16 mouse cellular contexts compared by ENCODE assay signal in the genomic region with DNA sequence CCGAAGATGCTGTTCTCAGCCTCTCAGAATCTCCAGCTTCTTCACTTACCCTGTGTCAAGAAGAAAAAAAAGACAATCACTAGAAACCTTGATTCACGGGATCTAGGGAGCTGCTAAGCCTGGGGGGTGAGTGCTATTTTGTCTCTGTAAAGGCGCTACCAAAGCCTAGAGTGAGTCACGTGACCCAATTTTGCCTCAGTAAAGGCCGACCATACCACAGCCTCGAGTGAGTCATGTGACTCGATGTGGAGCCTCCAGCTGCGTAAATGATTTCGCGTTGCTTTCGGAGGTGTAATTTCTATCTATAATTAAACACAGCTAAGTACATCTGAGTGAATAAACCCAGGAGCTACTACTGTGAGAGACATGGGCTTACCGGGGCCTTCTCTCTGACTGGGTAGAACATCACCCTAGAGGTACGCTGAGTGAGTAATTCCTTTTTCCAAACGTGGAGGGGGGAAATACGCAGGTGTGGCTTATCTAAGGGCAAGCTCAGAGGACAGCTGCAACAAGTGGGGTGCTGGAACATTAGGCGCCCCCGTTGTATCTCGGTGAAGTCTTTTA.
DNase-seq lines count a peak whose midpoint lies in the region; ATAC-seq lines count a peak whose summit lies in the region.
"Had no signal": no experiment of that assay in that cellular context is flagged by ENCODE, and none has a peak within 500 bp of the region (broad histone marks: within the 10 kb centered on the region; RNA-seq: fewer than 3 reads in every experiment).

No protein-coding gene starts in this region.

- H3K4me2 ChIP-seq in midbrain, embryonic 14.5 days (ENCODE audit: low read length), result no peak overlapping the region
- no peak overlapping the region for H3K4me2 ChIP-seq in midbrain, embryonic 13.5 days (replicated peaks)
- H3K4me2 ChIP-seq in forebrain, embryonic 16.5 days (ENCODE audit: low read length), result no peak overlapping the region
- H3K4me2 ChIP-seq: embryonic facial prominence, embryonic 15.5 days; heart, embryonic 13.5 days; limb, embryonic 12.5 days had no signal

- no peaks in the 10 kb centered on the region for H3K36me3 ChIP-seq in midbrain, embryonic 14.5 days (ENCODE audit: control insufficient read depth, insufficient read depth, low read length)
- no peaks in the 10 kb centered on the region for H3K36me3 ChIP-seq in midbrain, embryonic 13.5 days
- H3K36me3 ChIP-seq in forebrain, embryonic 16.5 days (ENCODE audit: control insufficient read depth, insufficient read depth), result no peaks in the 10 kb centered on the region
- H3K36me3 ChIP-seq: embryonic facial prominence, embryonic 15.5 days; limb, embryonic 12.5 days had no signal

- no peak overlapping the region for H3K4me3 ChIP-seq in midbrain, embryonic 14.5 days (replicated peaks; ENCODE audit: low read depth, low read length)
- H3K4me3 ChIP-seq in midbrain, embryonic 13.5 days (replicated peaks), result no peak overlapping the region
- no peak overlapping the region for H3K4me3 ChIP-seq in forebrain, embryonic 16.5 days (replicated peaks; ENCODE audit: low read length)
- H3K4me3 ChIP-seq: embryonic facial prominence, embryonic 15.5 days; heart, embryonic 13.5 days; limb, embryonic 12.5 days had no signal

- no peak for ATAC-seq in midbrain, embryonic 14.5 days (ENCODE audit: low FRiP score, low TSS enrichment)
- no peak for ATAC-seq in midbrain, embryonic 13.5 days
- ATAC-seq in forebrain, embryonic 16.5 days, result peak; percentile 68; the same call in 1 of the 2 replicates
- ATAC-seq: CD4-positive, CD25-positive, alpha-beta regulatory T cell, adult 4 months; liver, postnatal 0 days had no signal

- DNase-seq in midbrain, embryonic 14.5 days, result peak; percentile 43
- peak; percentile 71 to 76 for DNase-seq in left cerebral cortex, adult 9 months (ENCODE audit: low spot score in 2 of 2)
- DNase-seq in right cerebral cortex, postnatal 25 days, result peak; percentile 66
- DNase-seq in ovary, postnatal 36 days (ENCODE audit: low spot score), result no peak
- no peak for DNase-seq in cerebellum, postnatal 10 days
- DNase-seq in adrenal gland, adult 2 months, result no peak
- DNase-seq: gastrocnemius, postnatal 25 days; kidney, postnatal 4 days; liver, postnatal 0 days; thymus, postnatal 14 days had no signal

- no peaks in the 10 kb centered on the region for H3K9me3 ChIP-seq in midbrain, embryonic 14.5 days (ENCODE audit: control insufficient read depth, low read length)
- H3K9me3 ChIP-seq in midbrain, embryonic 13.5 days, result no peaks in the 10 kb centered on the region
- no peaks in the 10 kb centered on the region for H3K9me3 ChIP-seq in forebrain, embryonic 16.5 days (ENCODE audit: control insufficient read depth, low read length)
- H3K9me3 ChIP-seq: embryonic facial prominence, embryonic 15.5 days; heart, embryonic 13.5 days; limb, embryonic 12.5 days had no signal

- H3K27me3 ChIP-seq in midbrain, embryonic 14.5 days (ENCODE audit: control insufficient read depth, insufficient read depth, low read length), result no peaks in the 10 kb centered on the region
- no peaks in the 10 kb centered on the region for H3K27me3 ChIP-seq in midbrain, embryonic 13.5 days
- no peaks in the 10 kb centered on the region for H3K27me3 ChIP-seq in forebrain, embryonic 16.5 days (replicated peaks; ENCODE audit: control insufficient read depth, insufficient read depth, low read length)
- H3K27me3 ChIP-seq: embryonic facial prominence, embryonic 15.5 days; heart, embryonic 13.5 days; limb, embryonic 12.5 days had no signal

- peaks cover 7% of the 10 kb centered on the region; the same call in 1 of the 2 replicates for H3K4me1 ChIP-seq in midbrain, embryonic 14.5 days (ENCODE audit: control insufficient read depth, insufficient read depth, low read length)
- peaks cover 8% of the 10 kb centered on the region; the same call in 1 of the 2 replicates for H3K4me1 ChIP-seq in midbrain, embryonic 13.5 days (replicated peaks)
- peaks cover 13% of the 10 kb centered on the region for H3K4me1 ChIP-seq in forebrain, embryonic 16.5 days (replicated peaks; ENCODE audit: control insufficient read depth, insufficient read depth, low read length)
- H3K4me1 ChIP-seq: embryonic facial prominence, embryonic 15.5 days; limb, embryonic 12.5 days had no signal

- no peak overlapping the region for H3K9ac ChIP-seq in midbrain, embryonic 14.5 days (replicated peaks; ENCODE audit: low read length)
- no peak overlapping the region for H3K9ac ChIP-seq in midbrain, embryonic 13.5 days (replicated peaks)
- H3K9ac ChIP-seq in forebrain, embryonic 16.5 days (replicated peaks; ENCODE audit: low read depth, low read length), result no peak overlapping the region
- H3K9ac ChIP-seq: embryonic facial prominence, embryonic 15.5 days; heart, embryonic 13.5 days; limb, embryonic 12.5 days; liver, postnatal 0 days had no signal

- H3K27ac ChIP-seq in midbrain, embryonic 14.5 days (replicated peaks; ENCODE audit: low read depth, low read length), result peak overlapping the region; percentile 42
- no peak overlapping the region for H3K27ac ChIP-seq in midbrain, embryonic 13.5 days
- H3K27ac ChIP-seq in forebrain, embryonic 16.5 days (ENCODE audit: low read length), result peak overlapping the region; percentile 36; the same call in 1 of the 2 replicates
- H3K27ac ChIP-seq: embryonic facial prominence, embryonic 15.5 days; heart, embryonic 13.5 days; limb, embryonic 12.5 days had no signal

- WGBS in midbrain, embryonic 14.5 days, result 77% methylated on average over 18 of the region's 18 CpGs
- WGBS in midbrain, embryonic 13.5 days, result 82% methylated on average over 18 of the region's 18 CpGs
- WGBS in forebrain, embryonic 16.5 days, result 74% methylated on average over 18 of the region's 18 CpGs

Comparison
In these comparisons a context has a peak if more than half of its experiments do, and no peak if none do; other contexts are left out.
1. DNase-seq: peak in midbrain, embryonic 14.5 days (single experiment), left cerebral cortex, adult 9 months (2 of 2) and right cerebral cortex, postnatal 25 days (single experiment); none in ovary, postnatal 36 days (single experiment), cerebellum, postnatal 10 days (0 of 2) and adrenal gland, adult 2 months (single experiment).